Mouse (Mus musculus) myocyte (in vitro differentiated cells): ENCODE data around the gene Ulk4.

Source experiments
- MYOG ChIP-seq, 3 experiments: IDR thresholded peaks; one replicate each; pipeline ENCODE4 v1.6.1; 2011; ENCODE audit warnings: control low read depth in 2 of 3, low read depth in 2 of 3, mild to moderate bottlenecking in 2 of 3; ENCODE audit not compliant: insufficient read length in 2 of 3, control insufficient read depth in 1 of 3, insufficient read depth in 1 of 3
- POLR2A ChIP-seq: IDR thresholded peaks from one replicate; pipeline ENCODE4 v1.6.1; 2011; ENCODE audit warnings: low read depth, mild to moderate bottlenecking, control low read depth, moderate library complexity; ENCODE audit not compliant: insufficient read length

DNA sequence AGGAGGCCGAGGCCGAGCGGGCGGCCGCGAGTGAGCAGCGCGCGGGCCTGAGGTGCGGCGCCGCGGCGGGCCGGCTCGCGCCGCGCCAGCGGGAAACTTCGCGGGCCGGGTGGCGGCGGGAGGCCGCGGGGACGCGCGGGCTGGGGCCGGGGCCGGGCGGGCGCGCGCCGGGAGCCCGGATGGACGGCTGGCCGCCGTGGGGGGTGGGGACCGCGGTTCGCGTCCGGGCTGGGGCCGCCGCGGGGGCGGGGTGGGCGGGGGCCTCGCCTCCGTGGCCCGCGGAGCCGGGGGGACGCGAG lies 343.5 kb downstream of the Ulk4 start:
- TF ChIP-seq POLR2A (no peak), MYOG (IDR thresholded peaks at IDR 0.05; ENCODE audit: control insufficient read depth in 1 of 3, insufficient read depth in 1 of 3, insufficient read length in 2 of 3, low read depth in 2 of 3) (no peak)
